Mouse (Mus musculus) CH12.LX (cell line): ENCODE results near the gene Fryl.

ENCODE experiments used
- CTCF ChIP-seq, 2 experiments: IDR thresholded peaks in 1 of 2; conservative IDR thresholded peaks in 1 of 2; 2 replicates each; pipeline ENCODE4 v1.5.1; 2011 to 2012; ENCODE audit warnings: low read depth in 2 of 2, low read length in 2 of 2, improper control_type of control experiment in 1 of 2, inconsistent platforms in 1 of 2, mild to moderate bottlenecking in 1 of 2, moderate library complexity in 1 of 2
- ETS1 ChIP-seq: conservative IDR thresholded peaks from 2 replicates; pipeline ENCODE4 v1.6.1; 2012; ENCODE audit warnings: low read depth, mild to moderate bottlenecking, inconsistent platforms, low read length, improper control_type of control experiment, moderate library complexity
- IRF4 ChIP-seq: IDR thresholded peaks from 2 replicates; pipeline ENCODE4 v1.6.1; 2014; ENCODE audit warnings: low read depth, mild to moderate bottlenecking, inconsistent platforms, low read length, improper control_type of control experiment
- JUND ChIP-seq: conservative IDR thresholded peaks from 2 replicates; pipeline ENCODE4 v1.6.1; 2011; ENCODE audit warnings: low read depth, low read length, improper control_type of control experiment
- KAT2A ChIP-seq: IDR thresholded peaks from 2 replicates; pipeline ENCODE4 v1.6.1; 2012; ENCODE audit warnings: low read length, improper control_type of control experiment, inconsistent platforms; ENCODE audit not compliant: insufficient replicate concordance
- MAX ChIP-seq: IDR thresholded peaks from 2 replicates; pipeline ENCODE4 v1.6.1; 2011; ENCODE audit warnings: low read length, improper control_type of control experiment
- MEF2A ChIP-seq: IDR thresholded peaks from 2 replicates; pipeline ENCODE4 v1.6.1; 2014; ENCODE audit warnings: low read depth, mild to moderate bottlenecking, inconsistent platforms, low read length, improper control_type of control experiment, borderline replicate concordance
- MYC ChIP-seq: IDR thresholded peaks from 2 replicates; pipeline ENCODE4 v1.6.1; 2011; ENCODE audit warnings: low read depth, mild to moderate bottlenecking, improper control_type of control experiment, low read length
- POLR2A ChIP-seq: IDR thresholded peaks from 2 replicates; pipeline ENCODE4 v1.6.1; 2011; ENCODE audit warnings: low read depth, mild to moderate bottlenecking, improper control_type of control experiment, low read length
- RAD21 ChIP-seq: IDR thresholded peaks from 2 replicates; pipeline ENCODE4 v1.6.1; 2011; ENCODE audit warnings: low read depth, mild to moderate bottlenecking, low read length, improper control_type of control experiment, moderate library complexity
- TBP ChIP-seq: conservative IDR thresholded peaks from 2 replicates; pipeline ENCODE4 v1.6.1; 2011; ENCODE audit warnings: low read depth, low read length, improper control_type of control experiment
- USF2 ChIP-seq: conservative IDR thresholded peaks from 2 replicates; pipeline ENCODE4 v1.6.1; 2011; ENCODE audit warnings: low read depth, low read length, improper control_type of control experiment
- ZNF384 ChIP-seq: IDR thresholded peaks from 2 replicates; pipeline ENCODE4 v1.6.1; 2012; ENCODE audit warnings: low read depth, low read length, improper control_type of control experiment, inconsistent platforms

DNA sequence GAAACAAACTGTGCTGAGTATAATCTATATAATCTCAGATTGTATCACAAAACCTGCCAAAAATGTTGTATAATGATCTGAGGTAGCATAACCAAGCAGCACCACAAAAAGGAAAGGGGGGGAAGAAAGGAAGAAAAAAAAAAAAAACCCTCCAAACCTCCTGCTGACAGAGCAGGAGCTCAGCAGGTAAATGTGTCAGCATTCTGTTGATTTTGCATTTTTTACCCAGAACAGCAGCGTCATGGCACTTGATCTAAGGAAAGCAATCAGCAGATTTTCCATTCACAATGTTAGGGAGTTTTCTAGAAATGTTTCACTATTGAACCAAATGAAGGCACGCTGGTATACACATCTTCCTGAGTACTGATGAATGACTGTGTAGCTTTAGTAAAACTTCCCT, 56.8 kb downstream of the Fryl start:
- TF ChIP-seq ETS1 (peak; percentile 85), POLR2A (no peak), CTCF (conservative IDR thresholded peaks at IDR 0.05 in 1 of 2, IDR thresholded peaks at IDR 0.05 in 1 of 2; ENCODE audit: low read depth in 2 of 2, low read length in 2 of 2) (no peak), ZNF384 (peak; percentile 93), MYC (no peak), MAX (no peak), IRF4 (peak; percentile 73), JUND (0 out of 2 replicates have a peak, but pooled peaks have one; percentile 14), KAT2A (no peak), MEF2A (peak; percentile 35; the same call in 1 of the 2 replicates), USF2 (no peak), TBP (no peak), RAD21 (no peak; the same call in 1 of the 2 replicates)
